Mouse (Mus musculus) embryonic facial prominence, embryonic 11.5 days (tissue): ENCODE data around the gene Xrn1. TPM values are rescaled to one million over a fixed set of nuclear protein-coding genes. Genes with fewer than 3 reads are reported as not detected.
"Not testable (repeated sequence)": the region's sequence is repeated elsewhere in the genome, so short reads cannot be mapped to it uniquely, and the experiment has no call there.

ENCODE experiments used
- ATAC-seq: fragments of 200-750 bp; cut with Nextera tagmentation; replicated peaks from 2 replicates; pipeline ENCODE4 v1.8.0; 2017; ENCODE audit warnings: low read depth; ENCODE audit not compliant: insufficient number of reproducible peaks, low FRiP score, low TSS enrichment
- DNase-seq: peaks from one replicate; pipeline ENCODE4 v3.0.0-alpha.2; 2015; ENCODE audit warnings: low spot score
- H3K27ac ChIP-seq: fragments of 300-500 bp; sonication (generic); replicated peaks from 2 replicates; pipeline ENCODE4 v1.5.1; 2014; ENCODE audit warnings: mild to moderate bottlenecking, low read depth, low read length, control low read depth
- H3K27me3 ChIP-seq: fragments of 300-500 bp; sonication (generic); 2 replicates; pipeline ENCODE4 v1.6.1; 2014; ENCODE audit warnings: mild to moderate bottlenecking, low read length, moderate library complexity, mixed read lengths; ENCODE audit not compliant: control insufficient read depth, insufficient read depth
- H3K36me3 ChIP-seq: fragments of 300-500 bp; sonication (generic); replicated peaks from 2 replicates; pipeline ENCODE4 v1.6.1; 2014; ENCODE audit warnings: low read depth, mild to moderate bottlenecking, low read length, moderate library complexity, mixed read lengths; ENCODE audit not compliant: control insufficient read depth, insufficient read depth
- H3K4me1 ChIP-seq: fragments of 300-500 bp; sonication (generic); 2 replicates; pipeline ENCODE4 v1.6.1; 2014; ENCODE audit warnings: low read length, mixed read lengths; ENCODE audit not compliant: control insufficient read depth, insufficient read depth
- H3K4me2 ChIP-seq: fragments of 300-500 bp; sonication (generic); 2 replicates; pipeline ENCODE4 v1.6.1; 2014; ENCODE audit warnings: low read depth, mild to moderate bottlenecking, control low read depth, low read length, moderate library complexity
- H3K4me3 ChIP-seq: fragments of 300-500 bp; sonication (generic); 2 replicates; pipeline ENCODE4 v1.5.1; 2014; ENCODE audit warnings: low read depth, low read length, control low read depth
- H3K9ac ChIP-seq: fragments of 300-500 bp; sonication (generic); replicated peaks from 2 replicates; pipeline ENCODE4 v1.6.1; 2014; ENCODE audit warnings: mild to moderate bottlenecking, control low read depth, low read length
- H3K9me3 ChIP-seq: fragments of 300-500 bp; sonication (generic); replicated peaks from 2 replicates; pipeline ENCODE4 v1.6.1; 2016; ENCODE audit warnings: mild to moderate bottlenecking, low read length, inconsistent platforms, mixed read lengths; ENCODE audit not compliant: control insufficient read depth
- WGBS: fragments of 180-500 bp; shearing (Covaris S2); extraction: QIAGEN DNeasy Blood & Tissue Kit; methylation state at CpG from one replicate; pipeline ENCODE4 v1.1.7; 2014; 5-methylcytosine and 5-hydroxymethylcytosine counted together
- polyA plus RNA-seq: library from polyadenylated mRNA; unstranded; fragments of >200 nt; fragmentation: Nextera tagmentation; extraction: Ambion mirVana; gene quantifications from 2 replicates; pipeline ENCODE4 v1.2.1, GENCODE M21; 2014

Xrn1 gene
- polyA plus RNA-seq, 1 experiment from 2014 or later = 15.2 TPM

DNA sequence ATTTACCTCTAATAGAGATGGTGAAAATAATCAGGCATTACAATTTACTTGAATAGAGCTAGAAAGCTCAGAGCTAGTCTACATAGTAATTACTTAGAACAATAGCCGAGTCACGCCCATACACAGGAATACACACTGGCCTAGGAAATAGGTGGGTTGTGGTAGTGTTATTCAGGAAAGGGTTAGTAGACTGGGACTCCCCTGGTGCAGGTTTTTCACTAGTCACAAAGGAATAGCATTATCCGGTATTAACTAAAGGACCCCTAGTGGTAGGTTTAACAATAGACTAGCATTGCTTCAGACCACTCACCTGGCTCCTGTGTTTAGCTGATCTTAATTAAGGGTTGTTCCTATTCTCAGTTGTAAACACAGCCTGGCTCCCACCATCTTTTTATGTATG, 133.9 kb downstream of the Xrn1 start:
- H3K27ac ChIP-seq, H3K36me3 ChIP-seq, H3K4me3 ChIP-seq, ATAC-seq, H3K4me2 ChIP-seq, H3K9ac ChIP-seq, H3K27me3 ChIP-seq, H3K9me3 ChIP-seq, DNase-seq, H3K4me1 ChIP-seq: not testable (repeated sequence)
- WGBS = 87% methylated on average over 3 of the region's 3 CpGs

DNA sequence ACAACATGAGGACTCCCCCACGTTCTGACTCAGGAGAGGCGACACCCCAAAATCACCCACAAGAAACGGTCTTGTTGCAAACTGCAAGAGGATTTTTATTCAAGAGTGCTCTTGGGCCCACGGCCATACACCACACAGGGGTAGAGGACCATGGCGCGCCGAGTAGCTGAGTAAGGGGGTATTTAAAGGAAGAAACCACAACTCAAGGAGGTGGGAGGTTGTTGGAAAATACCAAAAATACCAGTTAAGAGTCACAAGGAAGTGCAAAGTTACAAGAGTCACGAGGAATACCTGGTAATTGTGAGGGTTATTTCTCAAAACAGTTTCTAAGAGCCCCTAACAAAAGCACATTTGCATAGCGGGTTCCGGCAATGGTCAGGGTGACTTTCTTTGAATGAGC, 138.1 kb downstream of the Xrn1 start:
- H3K4me3 ChIP-seq, H3K27me3 ChIP-seq, H3K36me3 ChIP-seq, H3K9ac ChIP-seq, ATAC-seq, H3K9me3 ChIP-seq, H3K4me2 ChIP-seq, DNase-seq, H3K4me1 ChIP-seq, H3K27ac ChIP-seq: not testable (repeated sequence)
- WGBS = 89% methylated on average over 10 of the region's 10 CpGs

GRCm38 (mm10) chr9:96093221-96093620, 138.7 kb downstream of the Xrn1 start:
- WGBS = 87% methylated on average over 1 of the region's 1 CpGs
- ATAC-seq (no peak), DNase-seq (no peak)
- Histone ChIP-seq H3K9ac (no peak overlapping the region), H3K27me3 (no peaks in the 10 kb centered on the region), H3K4me1 (no peaks in the 10 kb centered on the region), H3K36me3 (no peaks in the 10 kb centered on the region), H3K4me2 (no peak overlapping the region), H3K4me3 (no peak overlapping the region), H3K27ac (no peak overlapping the region), H3K9me3 (no peaks in the 10 kb centered on the region)

GRCm38 (mm10) chr9:96094341-96094740, 139.8 kb downstream of the Xrn1 start:
- H3K4me2 ChIP-seq = no peak overlapping the region
- H3K27me3 ChIP-seq = no peaks in the 10 kb centered on the region
- no peaks in the 10 kb centered on the region for H3K36me3 ChIP-seq
- no peaks in the 10 kb centered on the region for H3K4me1 ChIP-seq
- ATAC-seq (no peak), DNase-seq (no peak)
- no peak overlapping the region for H3K4me3 ChIP-seq
- WGBS = 54% methylated on average over 1 of the region's 1 CpGs
- H3K9me3 ChIP-seq = no peaks in the 10 kb centered on the region; the same call in 1 of the 2 replicates
- no peak overlapping the region for H3K27ac ChIP-seq
- H3K9ac ChIP-seq = no peak overlapping the region

DNA sequence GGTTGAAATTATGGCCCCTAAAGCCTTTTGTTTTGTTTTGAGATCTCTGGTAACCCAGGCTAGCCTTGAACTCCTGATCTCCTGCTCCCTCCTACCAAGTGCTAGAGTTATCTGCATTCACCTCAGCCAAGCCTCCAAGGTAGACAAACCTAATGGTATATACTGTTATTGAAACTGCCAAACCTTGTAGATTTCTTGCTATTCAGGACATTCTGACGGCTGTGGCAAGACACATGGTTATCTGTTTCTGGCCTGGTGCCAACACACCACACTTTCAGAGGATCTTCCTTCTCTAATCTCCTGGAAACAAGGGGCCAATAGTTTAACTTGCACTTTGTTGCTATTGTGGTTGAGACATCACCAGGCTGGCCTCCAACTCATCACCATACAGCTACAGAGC, 140.6 kb downstream of the Xrn1 start:
- Histone ChIP-seq H3K27ac (no peak overlapping the region), H3K27me3 (no peaks in the 10 kb centered on the region), H3K4me3 (no peak overlapping the region), H3K36me3 (no peaks in the 10 kb centered on the region), H3K9ac (no peak overlapping the region), H3K4me1 (no peaks in the 10 kb centered on the region), H3K9me3 (no peaks in the 10 kb centered on the region; the same call in 1 of the 2 replicates), H3K4me2 (no peak overlapping the region)
- DNase-seq (no peak), ATAC-seq (no peak)
- WGBS = 87% methylated on average over 1 of the region's 1 CpGs

DNA sequence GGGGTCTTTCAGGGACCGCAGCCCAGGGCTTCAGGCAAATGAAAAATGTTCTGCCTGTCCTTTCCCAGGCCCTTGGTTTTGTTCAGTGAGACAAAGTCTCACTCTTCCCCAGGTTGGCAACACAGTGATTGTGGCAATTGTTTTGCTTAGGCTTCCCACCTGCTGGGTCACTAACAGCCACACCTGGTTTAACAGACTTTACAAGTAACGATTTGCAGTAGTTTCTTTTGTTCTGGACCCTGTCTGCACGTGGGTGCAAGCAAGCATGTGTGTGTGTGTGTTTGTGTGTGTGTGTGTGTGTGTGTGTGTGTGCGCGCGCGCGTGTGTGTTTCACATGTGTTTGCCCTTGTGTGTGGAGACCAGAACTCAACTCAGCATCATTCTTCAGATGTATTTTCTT, 148.3 kb downstream of the Xrn1 start:
- Histone ChIP-seq H3K27me3 (no peaks in the 10 kb centered on the region), H3K4me1 (no peaks in the 10 kb centered on the region), H3K4me3 (no peak overlapping the region), H3K9me3 (no peaks in the 10 kb centered on the region; the same call in 1 of the 2 replicates), H3K27ac (no peak overlapping the region), H3K9ac (no peak overlapping the region), H3K4me2 (no peak overlapping the region), H3K36me3 (no peaks in the 10 kb centered on the region)
- no peak for DNase-seq
- no peak for ATAC-seq
- WGBS = 87% methylated on average over 8 of the region's 8 CpGs

Other genes starting within 250 kb of the Xrn1 start
- 2.0 TPM in 2 replicates for gene Trpc1, start 204.4 kb upstream of the Xrn1 start, polyA plus RNA-seq
- gene Pls1, start 109.4 kb upstream of the Xrn1 start, polyA plus RNA-seq = 8.6 and 9.7 TPM in 2 replicates
- gene Atr, start 97.2 kb upstream of the Xrn1 start, polyA plus RNA-seq = 17.9 and 18.9 TPM in 2 replicates
- 3.0 and 3.9 TPM in 2 replicates for gene Gk5, start 164.6 kb downstream of the Xrn1 start, polyA plus RNA-seq
- 67.1 and 81.1 TPM in 2 replicates for gene Tfdp2, start 241.5 kb downstream of the Xrn1 start, polyA plus RNA-seq